Mouse (Mus musculus) thymus, postnatal 25 days (tissue): ENCODE results near the gene Psma6.

ENCODE experiments used
- DNase-seq: peaks from one replicate; pipeline ENCODE4 v3.0.0; 2022

Gene Psma6

DNA sequence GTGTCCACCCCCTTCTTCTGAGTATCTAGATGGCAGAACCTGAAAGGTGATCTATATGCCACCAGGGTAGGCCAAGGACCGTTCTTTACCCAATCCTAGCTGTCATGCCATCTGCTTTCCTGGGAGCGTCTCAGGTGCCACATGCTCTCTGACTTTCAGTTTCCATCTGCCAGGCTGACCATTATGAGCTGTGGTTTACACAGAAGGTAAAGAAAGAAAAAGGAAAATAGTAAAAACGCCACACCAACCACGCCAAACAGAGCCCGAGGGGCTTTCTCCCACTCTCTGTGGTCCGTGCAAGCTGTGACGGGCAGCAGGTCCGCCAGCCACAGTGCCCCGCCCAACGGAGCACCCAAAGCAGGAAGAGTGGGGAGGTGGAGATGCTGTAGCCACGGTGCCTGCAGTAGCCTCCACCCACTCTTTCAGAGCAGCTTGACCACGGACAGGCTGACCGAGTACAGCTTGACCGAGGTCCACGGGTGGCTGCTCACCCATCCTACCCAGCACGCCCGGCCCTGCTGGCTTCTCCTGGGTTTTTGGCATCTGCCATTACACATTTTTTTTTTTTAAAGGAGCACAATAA is 81.5 kb downstream of the Psma6 start:
- peak; percentile 51 for DNase-seq

- peak; percentile 87 for DNase-seq
Observed at GRCm38 (mm10) chr12:55466088-55466701, 82.2 kb downstream of the Psma6 start.

DNA sequence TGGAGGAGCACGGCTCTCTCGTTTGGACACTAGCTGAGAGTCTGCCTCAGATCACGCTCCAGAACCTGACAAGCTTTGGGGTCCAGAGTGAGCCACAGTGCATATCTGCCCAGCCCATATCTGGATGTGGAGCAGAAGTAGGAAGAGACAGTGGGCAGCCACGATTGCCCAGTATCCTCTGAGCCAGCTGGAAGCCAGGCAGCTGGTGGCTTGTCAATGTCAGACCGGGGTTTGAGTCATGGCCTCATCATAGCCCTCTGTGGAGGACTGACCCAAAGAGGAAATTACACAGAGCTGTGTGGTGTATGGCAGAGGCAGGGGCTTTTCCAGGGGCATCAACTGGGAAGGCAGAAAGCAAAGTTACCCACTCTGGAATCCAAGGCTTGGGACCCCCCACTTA is 82.8 kb downstream of the Psma6 start:
- DNase-seq: no peak

GRCm38 (mm10) chr12:55467331-55468180 is 83.5 kb downstream of the Psma6 start:
- DNase-seq: no peak
